ENCODE assay signal across 12 mouse cellular contexts in genomic region chr11:84867586-84867985, GRCm38 (mm10). TPM values are rescaled to one million over a fixed set of nuclear protein-coding genes. Genes with fewer than 3 reads are reported as not detected.
A peak's percentile ranks its signal among the peaks of the same experiment; 100 is the strongest.
DNase-seq lines count a peak whose midpoint lies in the region; ATAC-seq and TF ChIP-seq lines count a peak whose summit lies in the region.
"Had no signal": no experiment of that assay in that cellular context is flagged by ENCODE, and none has a peak within 500 bp of the region (broad histone marks: within the 10 kb centered on the region; RNA-seq: fewer than 3 reads in every experiment).

No protein-coding gene starts in this region.

- H3K4me1 ChIP-seq in erythroblast, embryonic 14.5 days (ENCODE audit: control insufficient read depth), result peaks cover 53% of the 10 kb centered on the region
- H3K4me1 ChIP-seq in kidney, embryonic 15.5 days, result peaks cover 19% of the 10 kb centered on the region
- H3K4me1 ChIP-seq in CH12.LX (ENCODE audit: control insufficient read depth in 1 of 2, insufficient read depth in 2 of 2), result peaks cover 8 to 59% of the 10 kb centered on the region in 2 experiments; a peak in 3 of 4 replicates
- H3K4me1 ChIP-seq in liver, embryonic 12.5 days, result peaks cover 53% of the 10 kb centered on the region

- intact Hi-C loops in gastrocnemius, postnatal 36 days (cut with DNase I), result loop anchor here (5.0 kb wide), 1 partner anchor 35 kb away; no protein-coding TSS in a partner anchor

- no peak for TF ChIP-seq CTCF in CH12.LX (conservative IDR thresholded peaks at IDR 0.05 in 1 of 2, IDR thresholded peaks at IDR 0.05 in 1 of 2; ENCODE audit: low read depth in 2 of 2, low read length in 2 of 2)

- ATAC-seq in erythroblast, adult 5-6 weeks (replicated peaks; ENCODE audit: low FRiP score, poor library complexity, severe bottlenecking), result no peak
- no peak for ATAC-seq in kidney, embryonic 15.5 days (replicated peaks; ENCODE audit: low FRiP score)
- no peak for ATAC-seq in liver, embryonic 12.5 days

- no peaks in the 10 kb centered on the region for H3K27me3 ChIP-seq in erythroblast, embryonic 14.5 days (ENCODE audit: control insufficient read depth)
- no peaks in the 10 kb centered on the region for H3K27me3 ChIP-seq in kidney, embryonic 15.5 days
- H3K27me3 ChIP-seq in CH12.LX (replicated peaks), result no peaks in the 10 kb centered on the region
- no peaks in the 10 kb centered on the region for H3K27me3 ChIP-seq in liver, embryonic 12.5 days (replicated peaks)

- no peak for TF ChIP-seq POLR2A in CH12.LX (IDR thresholded peaks at IDR 0.05; ENCODE audit: low read depth, low read length)

- H3K79me2 ChIP-seq in CH12.LX (replicated peaks; ENCODE audit: control insufficient read depth, extremely low read depth, insufficient read depth, poor library complexity, severe bottlenecking), result peaks cover 59% of the 10 kb centered on the region

- DNase-seq in kidney, postnatal 4 days, result no peak
- DNase-seq in CH12.LX (ENCODE audit: extremely low read depth), result no peak
- DNase-seq in gastrocnemius, postnatal 36 days, result no peak
- DNase-seq in Muller cell, postnatal 12 days (ENCODE audit: inconsistent ontology term), result no peak
- DNase-seq: adrenal gland, postnatal 36 days; cerebellum, postnatal 14 days; heart, postnatal 4 days; layer of hippocampus, postnatal 36 days had no signal

- H3K4me3 ChIP-seq in erythroblast, embryonic 14.5 days (replicated peaks), result peak overlapping the region; percentile 68
- H3K4me3 ChIP-seq in kidney, embryonic 15.5 days (replicated peaks), result 0 out of 2 replicates have a peak overlapping the region, but pooled peaks have one; percentile 6
- H3K4me3 ChIP-seq in CH12.LX (replicated peaks in 1 of 3; ENCODE audit: low read depth in 2 of 3, low read length in 2 of 3, poor library complexity in 1 of 3), result peak overlapping the region in 1 of 3 experiments; percentile 21
- peak overlapping the region; percentile 59 for H3K4me3 ChIP-seq in liver, embryonic 12.5 days

- no peak overlapping the region for H3K9ac ChIP-seq in kidney, embryonic 15.5 days
- peak overlapping the region; percentile 30 for H3K9ac ChIP-seq in CH12.LX (ENCODE audit: insufficient read depth, low read depth)
- peak overlapping the region; percentile 70 for H3K9ac ChIP-seq in liver, embryonic 12.5 days

- H3K4me2 ChIP-seq in kidney, embryonic 15.5 days, result 0 out of 2 replicates have a peak overlapping the region, but pooled peaks have one; percentile 15
- H3K4me2 ChIP-seq in CH12.LX (ENCODE audit: insufficient read depth, low read depth, poor library complexity, severe bottlenecking), result peak overlapping the region; percentile 92
- peak overlapping the region; percentile 77 for H3K4me2 ChIP-seq in liver, embryonic 12.5 days

- WGBS in kidney, embryonic 15.5 days, result 85% methylated on average over 2 of the region's 2 CpGs
- WGBS in liver, embryonic 12.5 days (ENCODE audit: insufficient replicate concordance), result 82% methylated on average over 2 of the region's 2 CpGs

- dilution Hi-C loops in CH12.LX (cut with MboI; ENCODE audit: extremely low pct_ligation_motif_present, extremely low pct_unique_long_range_greater_than_20kb, low sequenced_read_pairs), result no loop called here

- no peak for TF ChIP-seq RAD21 in CH12.LX (IDR thresholded peaks at IDR 0.05; ENCODE audit: low read depth, low read length)

- no peak overlapping the region for H3K27ac ChIP-seq in kidney, embryonic 15.5 days
- H3K27ac ChIP-seq in CH12.LX (ENCODE audit: insufficient read depth, low read depth), result no peak overlapping the region
- peak overlapping the region; percentile 51; the same call in 1 of the 2 replicates for H3K27ac ChIP-seq in liver, embryonic 12.5 days

- peaks cover 86% of the 10 kb centered on the region for H3K36me3 ChIP-seq in erythroblast, embryonic 14.5 days (ENCODE audit: control insufficient read depth)
- peaks cover 18% of the 10 kb centered on the region for H3K36me3 ChIP-seq in kidney, embryonic 15.5 days
- H3K36me3 ChIP-seq in CH12.LX (replicated peaks in 1 of 2; ENCODE audit: control insufficient read depth in 1 of 2, insufficient read depth in 1 of 2, low read length in 1 of 2), result peaks cover 5 to 42% of the 10 kb centered on the region in 2 experiments
- H3K36me3 ChIP-seq in liver, embryonic 12.5 days, result peaks cover 42% of the 10 kb centered on the region

- no peaks in the 10 kb centered on the region for H3K9me3 ChIP-seq in erythroblast, embryonic 14.5 days (ENCODE audit: control insufficient read depth, low read length)
- no peaks in the 10 kb centered on the region for H3K9me3 ChIP-seq in kidney, embryonic 15.5 days (replicated peaks)
- H3K9me3 ChIP-seq in CH12.LX (replicated peaks; ENCODE audit: low read length), result no peaks in the 10 kb centered on the region
- no peaks in the 10 kb centered on the region for H3K9me3 ChIP-seq in liver, embryonic 12.5 days (replicated peaks)

- in situ Hi-C loops in CH12.LX (cut with MboI; ENCODE audit: low pct_ligation_motif_present, low pct_unique_long_range_greater_than_20kb, low sequenced_read_pairs), result no loop called here

- no peak for TF ChIP-seq EP300 in CH12.LX (IDR thresholded peaks at IDR 0.05; ENCODE audit: low read length)

TF ChIP-seq in CH12.LX, 34 proteins besides CTCF, POLR2A, EP300 and RAD21:
- TF ChIP-seq CHD1 (IDR thresholded peaks at IDR 0.05; ENCODE audit: low read depth, low read length) (no peak), MAZ (IDR thresholded peaks at IDR 0.05; ENCODE audit: low read depth, low read length) (no peak), MAFK (IDR thresholded peaks at IDR 0.05; ENCODE audit: insufficient replicate concordance, low read length) (no peak), TBP (conservative IDR thresholded peaks at IDR 0.05; ENCODE audit: low read depth, low read length) (no peak), BHLHE40 (IDR thresholded peaks at IDR 0.05; ENCODE audit: low read depth, low read length) (no peak)

RNA-seq across cellular contexts. Expression of gene Ggnbp2, which starts 3.0 kb away (rescaled TPM):
- polyA plus RNA-seq in erythroblast, embryonic 14.5 days (2012), result 10.5 and 13.1 TPM in 2 replicates
- total RNA-seq in erythroblast, adult 5-6 weeks (2015; ENCODE audit: low replicate concordance), result 150 and 159 TPM in 2 replicates
- 179 and 325 TPM in 2 replicates for total RNA-seq in erythroblast, adult 5-6 weeks (2017; ENCODE audit: low replicate concordance)
- 66.2 and 68.1 TPM in 2 replicates for polyA plus RNA-seq in kidney, embryonic 15.5 days (2015; fragmentation: Nextera tagmentation; extraction: Ambion mirVana)
- total RNA-seq in CH12.LX (2012; rRNA removed) (67.3 and 70.9 TPM in 2 replicates), CH12.LX (2014; rRNA removed) (86.5 and 105 TPM in 2 replicates)
- polyA plus RNA-seq in CH12.LX (2012; ENCODE audit: insufficient read length, low read depth), result 108 and 125 TPM in 2 replicates
- 75.5 and 76.8 TPM in 2 replicates for polyA plus RNA-seq in liver, embryonic 12.5 days (2016; fragmentation: Nextera tagmentation; extraction: Ambion mirVana)
- 10 to 100 TPM; 30.6 to 40.6 TPM for total RNA-seq in gastrocnemius, postnatal 36 days (2021)

RNA-seq across cellular contexts. Expression of gene Myo19, which starts 12.4 kb away (rescaled TPM):
- polyA plus RNA-seq in erythroblast, embryonic 14.5 days (2012), result 1.1 and 1.2 TPM in 2 replicates
- total RNA-seq in erythroblast, adult 5-6 weeks (2015; ENCODE audit: low replicate concordance), result 2.3 and 4.8 TPM in 2 replicates
- 0.94 and 3.6 TPM in 2 replicates for total RNA-seq in erythroblast, adult 5-6 weeks (2017; ENCODE audit: low replicate concordance)
- 11.1 and 12.3 TPM in 2 replicates for polyA plus RNA-seq in kidney, embryonic 15.5 days (2015; fragmentation: Nextera tagmentation; extraction: Ambion mirVana)
- total RNA-seq in CH12.LX (2012; rRNA removed), result 9.1 and 13.0 TPM in 2 replicates
- total RNA-seq in CH12.LX (2014; rRNA removed), result 8.0 TPM in 2 replicates
- polyA plus RNA-seq in CH12.LX (2012; ENCODE audit: insufficient read length, low read depth), result 23.1 and 27.1 TPM in 2 replicates
- 7.6 TPM in 2 replicates for polyA plus RNA-seq in liver, embryonic 12.5 days (2016; fragmentation: Nextera tagmentation; extraction: Ambion mirVana)
- 1 to 10 TPM; 1.9 to 3.6 TPM for total RNA-seq in gastrocnemius, postnatal 36 days (2021)

RNA-seq across cellular contexts. Expression of gene Pigw, which starts 12.5 kb away (rescaled TPM):
- polyA plus RNA-seq in erythroblast, embryonic 14.5 days (2012), result 0.11 and 0.14 TPM in 2 replicates
- 0.63 and 0.96 TPM in 2 replicates for total RNA-seq in erythroblast, adult 5-6 weeks (2015; ENCODE audit: low replicate concordance)
- total RNA-seq in erythroblast, adult 5-6 weeks (2017; ENCODE audit: low replicate concordance), result 1.2 and 2.6 TPM in 2 replicates
- polyA plus RNA-seq in kidney, embryonic 15.5 days (2015; fragmentation: Nextera tagmentation; extraction: Ambion mirVana), result 3.7 and 4.9 TPM in 2 replicates
- total RNA-seq in CH12.LX (2012; rRNA removed) (5.7 and 6.0 TPM in 2 replicates), CH12.LX (2014; rRNA removed) (5.5 and 6.5 TPM in 2 replicates)
- 7.8 and 9.2 TPM in 2 replicates for polyA plus RNA-seq in CH12.LX (2012; ENCODE audit: insufficient read length, low read depth)
- polyA plus RNA-seq in liver, embryonic 12.5 days (2016; fragmentation: Nextera tagmentation; extraction: Ambion mirVana), result 2.6 and 3.2 TPM in 2 replicates
- 1 to 10 TPM; 4.0 to 5.5 TPM for total RNA-seq in gastrocnemius, postnatal 36 days (2021)

RNA-seq across cellular contexts. Expression of gene Dhrs11, which starts 38.8 kb away (rescaled TPM):
- polyA plus RNA-seq in erythroblast, embryonic 14.5 days (2012), result 45.7 and 48.5 TPM in 2 replicates
- 897 and 1,040 TPM in 2 replicates for total RNA-seq in erythroblast, adult 5-6 weeks (2015; ENCODE audit: low replicate concordance)
- total RNA-seq in erythroblast, adult 5-6 weeks (2017; ENCODE audit: low replicate concordance), result 707 and 838 TPM in 2 replicates
- polyA plus RNA-seq in kidney, embryonic 15.5 days (2015; fragmentation: Nextera tagmentation; extraction: Ambion mirVana), result 11.6 and 15.7 TPM in 2 replicates
- total RNA-seq in CH12.LX (2012; rRNA removed) (8.3 and 9.6 TPM in 2 replicates), CH12.LX (2014; rRNA removed) (6.1 and 6.8 TPM in 2 replicates)
- 17.0 and 17.1 TPM in 2 replicates for polyA plus RNA-seq in CH12.LX (2012; ENCODE audit: insufficient read length, low read depth)
- polyA plus RNA-seq in liver, embryonic 12.5 days (2016; fragmentation: Nextera tagmentation; extraction: Ambion mirVana), result 213 and 219 TPM in 2 replicates
- total RNA-seq in gastrocnemius, postnatal 36 days (2021), result 10 to 100 TPM; 30.6 to 33.4 TPM

RNA-seq across cellular contexts. Expression of gene Mrm1, which starts 48.3 kb away (rescaled TPM):
- 2.5 and 2.6 TPM in 2 replicates for polyA plus RNA-seq in erythroblast, embryonic 14.5 days (2012)
- 129 and 155 TPM in 2 replicates for total RNA-seq in erythroblast, adult 5-6 weeks (2015; ENCODE audit: low replicate concordance)
- total RNA-seq in erythroblast, adult 5-6 weeks (2017; ENCODE audit: low replicate concordance), result 114 and 139 TPM in 2 replicates
- 10.0 and 13.7 TPM in 2 replicates for polyA plus RNA-seq in kidney, embryonic 15.5 days (2015; fragmentation: Nextera tagmentation; extraction: Ambion mirVana)
- total RNA-seq in CH12.LX (2012; rRNA removed) (19.6 and 27.8 TPM in 2 replicates), CH12.LX (2014; rRNA removed) (14.7 and 16.1 TPM in 2 replicates)
- polyA plus RNA-seq in CH12.LX (2012; ENCODE audit: insufficient read length, low read depth), result 10.6 and 11.1 TPM in 2 replicates
- 18.6 and 20.6 TPM in 2 replicates for polyA plus RNA-seq in liver, embryonic 12.5 days (2016; fragmentation: Nextera tagmentation; extraction: Ambion mirVana)
- 1 to 10 TPM; 6.0 to 8.9 TPM for total RNA-seq in gastrocnemius, postnatal 36 days (2021)

Comparison
In these comparisons a context has a peak if more than half of its experiments do, and no peak if none do; other contexts are left out.
1. H3K4me2 ChIP-seq: peak in every context shown above with its lines; median percentile 92 in CH12.LX; 77 in liver, embryonic 12.5 days; 15 in kidney, embryonic 15.5 days.